Mouse (Mus musculus) heart, postnatal 0 days (tissue): Measurements from ENCODE around the gene Gm17545. TPM values are rescaled to one million over a fixed set of nuclear protein-coding genes. Genes with fewer than 3 reads are reported as not detected.
A peak's percentile ranks its signal among the peaks of the same experiment; 100 is the strongest.

Experiments
- ATAC-seq: fragments of 200-750 bp; cut with Nextera tagmentation; 2 replicates; pipeline ENCODE4 v1.8.0; 2017; ENCODE audit warnings: low read depth, moderate number of reproducible peaks, moderate library complexity; ENCODE audit not compliant: insufficient read depth
- DNase-seq: peaks from one replicate; pipeline ENCODE4 v3.0.0-alpha.2; 2016; ENCODE audit warnings: low spot score
- H3K27ac ChIP-seq: fragments of 300-500 bp; sonication (generic); 2 replicates; pipeline ENCODE4 v1.5.1; 2014; ENCODE audit warnings: low read depth, mild to moderate bottlenecking
- H3K27me3 ChIP-seq: fragments of 300-500 bp; sonication (generic); 2 replicates; pipeline ENCODE4 v1.6.1; 2014; ENCODE audit warnings: low read length, mixed read lengths; ENCODE audit not compliant: control insufficient read depth, insufficient read depth
- H3K36me3 ChIP-seq: fragments of 300-500 bp; sonication (generic); replicated peaks from 2 replicates; pipeline ENCODE4 v1.6.1; 2014; ENCODE audit warnings: low read length, mixed read lengths; ENCODE audit not compliant: control insufficient read depth, insufficient read depth
- H3K4me1 ChIP-seq: fragments of 300-500 bp; sonication (generic); 2 replicates; pipeline ENCODE4 v1.6.1; 2014; ENCODE audit warnings: antibody characterized with exemption; ENCODE audit not compliant: control insufficient read depth, insufficient read depth
- H3K4me2 ChIP-seq: fragments of 300-500 bp; sonication (generic); 2 replicates; pipeline ENCODE4 v1.6.1; 2014; ENCODE audit warnings: low read depth, mild to moderate bottlenecking, low read length, moderate library complexity
- H3K4me3 ChIP-seq: fragments of 300-500 bp; sonication (generic); 2 replicates; pipeline ENCODE4 v1.5.1; 2014; ENCODE audit warnings: low read depth, low read length
- H3K9ac ChIP-seq: fragments of 300-500 bp; sonication (generic); replicated peaks from 2 replicates; pipeline ENCODE4 v1.6.1; 2014; ENCODE audit warnings: low read depth, low read length, mixed read lengths
- H3K9me3 ChIP-seq: fragments of 300-500 bp; sonication (generic); replicated peaks from 2 replicates; pipeline ENCODE4 v1.6.1; 2016; ENCODE audit warnings: low read length; ENCODE audit not compliant: control insufficient read depth
- CTCF ChIP-seq: IDR thresholded peaks from 2 replicates; pipeline ENCODE4 v1.5.1; 2016; ENCODE audit warnings: antibody characterized with exemption, control low read depth, low read depth
- EP300 ChIP-seq: IDR thresholded peaks from 2 replicates; pipeline ENCODE4 v1.6.1; 2016; ENCODE audit warnings: antibody characterized with exemption, low read depth
- WGBS: fragments of 180-500 bp; shearing (Covaris S2); extraction: QIAGEN DNeasy Blood & Tissue Kit; methylation state at CpG from one replicate; pipeline ENCODE4 v1.1.7; 2014; 5-methylcytosine and 5-hydroxymethylcytosine counted together
- polyA plus RNA-seq: library from polyadenylated mRNA; unstranded; fragments of >200 nt; fragmentation: Nextera tagmentation; extraction: Ambion mirVana; gene quantifications from 2 replicates; pipeline ENCODE4 v1.2.1, GENCODE M21; 2015
- total RNA-seq: library from RNA; depleted of rRNA; stranded (reverse); fragments of >200 nt; gene quantifications from 2 replicates; pipeline ENCODE4 v1.2.3, GENCODE M21; 2014; ENCODE audit warnings: low replicate concordance

Gene Gm17545
- total and polyA plus RNA-seq, 2 experiments from 2014 or later = not detected

DNA sequence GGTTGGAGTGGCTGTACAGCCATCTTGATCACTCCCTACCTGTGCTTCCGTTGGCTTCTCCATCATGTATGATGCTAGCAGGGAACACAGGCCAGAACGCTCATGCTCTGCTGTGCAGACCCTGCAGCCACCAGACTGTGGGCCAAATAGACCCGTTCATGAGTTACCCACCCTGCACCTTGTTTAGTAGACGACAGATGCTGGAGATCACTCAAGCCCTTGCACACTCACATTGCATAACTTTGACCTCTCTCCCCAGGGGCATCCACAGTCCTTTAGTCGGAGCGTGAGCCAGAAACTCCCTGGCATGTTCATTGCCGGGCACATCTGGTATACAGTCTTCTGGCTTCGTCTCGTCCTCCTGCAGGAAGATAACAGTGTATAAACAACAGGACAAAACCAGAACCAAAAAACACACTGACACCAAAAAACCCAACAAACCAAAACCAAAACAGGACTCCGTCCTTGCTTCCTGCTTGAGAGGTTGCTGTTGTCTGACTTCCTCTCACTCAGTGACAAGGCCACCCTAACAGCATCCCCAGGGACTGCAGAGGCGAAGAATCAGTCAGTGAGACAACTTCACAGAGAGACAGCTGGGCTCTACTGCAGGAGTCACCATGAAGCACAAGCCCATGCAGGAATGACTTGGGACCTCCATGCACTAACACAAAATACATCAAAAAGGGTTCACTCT lies 3.2 kb downstream of the Gm17545 start:
- 81% methylated on average over 11 of the region's 11 CpGs for WGBS
- Histone ChIP-seq H3K27me3 (no peaks in the 10 kb centered on the region), H3K4me1 (no peaks in the 10 kb centered on the region), H3K4me3 (no peak overlapping the region), H3K9me3 (no peaks in the 10 kb centered on the region), H3K9ac (no peak overlapping the region), H3K4me2 (no peak overlapping the region), H3K36me3 (peaks cover 69% of the 10 kb centered on the region), H3K27ac (no peak overlapping the region)
- TF ChIP-seq EP300 (no peak), CTCF (no peak)
- DNase-seq = no peak
- no peak for ATAC-seq

DNA sequence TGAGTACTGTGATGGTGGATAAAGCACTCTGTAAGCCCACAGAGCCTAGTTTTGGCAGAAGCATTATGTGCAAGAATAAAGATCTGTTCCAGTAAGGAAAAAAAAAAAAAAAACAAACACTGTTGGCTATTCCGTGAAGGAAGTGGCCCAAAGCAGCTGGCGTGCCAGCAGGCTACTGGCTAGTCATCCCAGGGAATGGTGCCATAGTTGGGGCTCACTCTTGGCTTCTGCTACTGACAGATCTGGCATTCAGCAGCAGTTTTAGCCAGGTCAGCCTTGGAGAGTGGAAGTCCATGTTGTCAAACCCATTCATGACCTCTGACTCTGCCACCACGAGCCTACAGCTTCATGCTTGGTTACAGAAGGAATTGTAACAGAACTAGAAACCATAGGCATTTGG lies 7.9 kb downstream of the Gm17545 start:
- WGBS = 91% methylated on average over 3 of the region's 3 CpGs
- TF ChIP-seq CTCF = no peak
- TF ChIP-seq EP300 = no peak
- H3K9me3 ChIP-seq = no peaks in the 10 kb centered on the region
- H3K4me2 ChIP-seq = no peak overlapping the region
- no peak overlapping the region for H3K27ac ChIP-seq
- H3K9ac ChIP-seq = no peak overlapping the region
- no peak overlapping the region for H3K4me3 ChIP-seq
- H3K36me3 ChIP-seq = peaks cover 29% of the 10 kb centered on the region
- ATAC-seq = no peak
- no peaks in the 10 kb centered on the region for H3K27me3 ChIP-seq
- DNase-seq = no peak
- no peaks in the 10 kb centered on the region for H3K4me1 ChIP-seq

DNA sequence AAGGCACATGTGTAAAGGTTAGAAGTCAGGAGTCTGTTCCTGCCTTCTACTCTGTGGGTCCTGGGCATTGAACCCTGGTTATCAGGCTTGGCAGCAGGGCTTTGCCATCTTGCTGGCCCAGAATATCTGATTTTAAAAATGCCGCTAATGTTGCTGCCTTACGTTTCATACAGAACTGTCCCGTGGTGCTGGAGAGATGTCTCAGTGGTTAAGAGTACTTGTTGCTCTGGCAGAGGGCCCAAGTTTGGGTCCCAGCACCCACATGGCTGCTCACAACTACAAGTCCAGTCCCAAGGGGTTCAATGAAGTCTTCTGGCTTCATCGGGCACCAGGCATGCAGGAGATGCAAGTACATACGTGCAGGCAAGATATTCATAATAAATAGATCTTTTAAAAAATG lies 12.1 kb downstream of the Gm17545 start:
- ATAC-seq (no peak), DNase-seq (no peak)
- 0 out of 2 replicates have a peak, but pooled peaks cover 10% of the 10 kb centered on the region for H3K36me3 ChIP-seq
- H3K4me1 ChIP-seq = peaks cover 3% of the 10 kb centered on the region; the same call in 1 of the 2 replicates
- WGBS = 94% methylated on average over 5 of the region's 5 CpGs
- no peak overlapping the region for H3K27ac ChIP-seq
- H3K27me3 ChIP-seq = no peaks in the 10 kb centered on the region
- TF ChIP-seq CTCF (no peak), EP300 (no peak)
- H3K9me3 ChIP-seq = no peaks in the 10 kb centered on the region
- H3K4me2 ChIP-seq = no peak overlapping the region
- H3K4me3 ChIP-seq = no peak overlapping the region
- H3K9ac ChIP-seq = no peak overlapping the region

DNA sequence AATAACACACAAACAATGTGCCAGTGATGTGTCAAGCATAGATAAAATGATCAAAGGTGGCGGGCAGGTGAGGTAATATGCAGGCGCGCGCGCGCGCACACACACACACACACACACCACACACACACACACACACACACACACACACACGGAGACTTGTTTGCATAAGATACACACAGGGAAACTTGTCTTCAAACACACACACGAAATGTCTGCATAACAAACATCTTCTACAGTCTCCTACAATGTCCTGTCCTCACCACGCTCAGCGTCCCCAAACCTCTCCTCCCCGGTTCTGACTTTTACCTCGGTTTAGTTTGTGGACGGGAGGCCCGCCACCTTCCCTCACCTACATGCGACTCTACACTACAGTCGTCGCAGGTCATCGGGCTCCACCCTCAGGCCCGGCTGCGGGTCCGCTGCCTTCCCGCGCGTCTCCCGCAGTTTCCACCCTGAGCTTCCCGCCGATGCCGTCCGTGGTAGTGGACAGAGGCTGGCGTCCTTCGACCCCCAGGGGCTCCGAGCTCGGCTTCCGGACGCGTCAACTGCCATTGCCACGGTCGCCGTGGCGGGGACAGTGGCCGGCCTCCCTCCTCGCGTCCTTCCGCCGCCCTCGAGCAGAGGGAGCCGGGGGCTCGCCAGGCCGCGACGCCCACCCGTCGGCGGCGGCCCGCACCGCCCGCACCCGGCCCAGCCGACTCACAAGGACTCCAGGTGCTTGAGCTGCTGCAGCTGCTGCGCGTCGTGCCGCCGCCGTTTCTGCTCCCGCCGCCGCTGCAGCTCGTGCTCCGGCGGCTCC lies 13.5 kb downstream of the Gm17545 start:
- ATAC-seq = peak; percentile 60
- peak; percentile 11 for DNase-seq
- peaks cover 3% of the 10 kb centered on the region; the same call in 1 of the 2 replicates for H3K4me1 ChIP-seq

DNA sequence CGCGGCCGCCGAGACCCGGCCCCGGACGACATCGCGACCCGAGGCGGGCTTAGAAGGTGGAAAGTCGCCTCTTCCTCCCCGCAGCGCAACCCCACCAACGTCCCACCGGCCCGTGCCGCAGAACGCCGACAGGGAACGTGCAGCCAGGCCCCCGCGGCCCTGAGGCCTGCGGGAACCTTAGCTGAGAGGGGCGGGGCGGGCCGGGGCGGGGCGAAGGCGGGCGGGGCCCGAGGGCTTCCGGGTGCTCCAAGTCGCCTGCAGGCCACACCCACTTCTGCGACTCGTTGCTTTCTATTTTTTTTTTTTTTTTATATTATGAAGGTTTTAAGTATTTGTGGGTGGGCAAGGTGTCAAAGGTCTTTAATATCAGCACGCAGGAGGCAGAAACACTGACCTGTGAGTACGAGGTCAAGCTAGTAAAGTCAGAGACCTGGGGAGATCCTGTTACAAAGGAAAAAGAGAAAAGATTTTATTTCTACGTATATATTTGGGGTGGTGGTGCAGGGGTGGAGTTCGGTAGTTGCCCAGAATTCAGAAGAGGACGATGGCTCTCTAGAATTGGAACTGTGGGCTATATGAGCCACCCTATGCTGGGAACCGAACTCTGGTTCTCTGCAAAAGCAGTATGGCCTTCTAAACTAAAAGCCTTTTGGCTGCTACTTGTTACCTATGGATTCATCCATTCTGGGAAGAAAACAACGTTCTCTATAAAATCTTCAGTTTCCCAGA lies 14.2 kb downstream of the Gm17545 start:
- Histone ChIP-seq H3K4me2 (peak overlapping the region; percentile 93), H3K4me1 (peaks cover 3% of the 10 kb centered on the region; the same call in 1 of the 2 replicates), H3K4me3 (peak overlapping the region; percentile 90), H3K36me3 (0 out of 2 replicates have a peak, but pooled peaks cover 4% of the 10 kb centered on the region), H3K27me3 (no peaks in the 10 kb centered on the region), H3K9ac (peak overlapping the region; percentile 89), H3K27ac (peak overlapping the region; percentile 87), H3K9me3 (no peaks in the 10 kb centered on the region)
- ATAC-seq = peak; percentile 92
- 3% methylated on average over 35 of the region's 43 CpGs for WGBS
- peak; percentile 85 for DNase-seq
- TF ChIP-seq CTCF = 0 out of 2 replicates have a peak, but pooled peaks have one; percentile 5
- TF ChIP-seq EP300 = no peak

More for the DNA sequence above, 13.5 kb downstream of the Gm17545 start:
- Histone ChIP-seq H3K4me2 (peak overlapping the region; percentile 93), H3K9ac (peak overlapping the region; percentile 89), H3K27ac (peak overlapping the region; percentile 87), H3K27me3 (no peaks in the 10 kb centered on the region), H3K36me3 (0 out of 2 replicates have a peak, but pooled peaks cover 4% of the 10 kb centered on the region), H3K9me3 (no peaks in the 10 kb centered on the region), H3K4me3 (peak overlapping the region; percentile 90)
- under 1% methylated on average over 71 of the region's 73 CpGs for WGBS
- TF ChIP-seq EP300 = no peak
- TF ChIP-seq CTCF = no peak
